Comparison of ENCODE assay signal across 21 mouse cellular contexts in the genomic region with DNA sequence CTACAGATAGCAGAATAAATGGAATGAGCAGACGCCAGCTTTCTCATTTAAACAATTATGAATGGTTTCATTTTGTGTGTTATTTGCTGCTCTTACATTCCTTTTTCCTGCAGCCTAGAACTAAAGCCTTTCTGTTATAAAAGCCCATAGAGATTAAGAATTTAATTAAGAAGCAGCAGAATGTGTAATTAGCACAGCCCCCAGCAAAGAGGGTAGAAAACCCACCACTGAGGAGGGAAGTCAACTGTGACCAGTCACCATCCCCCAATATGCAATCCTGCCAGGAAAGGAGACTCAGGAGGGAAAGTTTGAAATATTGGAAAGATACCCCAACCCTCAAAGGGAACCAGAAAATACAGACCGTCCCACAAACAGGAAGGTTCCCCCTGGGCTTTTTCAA.
"Had no signal": no experiment of that assay in that cellular context is flagged by ENCODE, and none has a peak within 500 bp of the region (broad histone marks: within the 10 kb centered on the region; RNA-seq: fewer than 3 reads in every experiment).

No protein-coding gene starts in this region.

- H3K9ac ChIP-seq: limb, embryonic 13.5 days; liver, embryonic 12.5 days; liver, embryonic 15.5 days; lung, embryonic 15.5 days; midbrain, embryonic 15.5 days had no signal

- ATAC-seq: intestine, embryonic 16.5 days; liver, embryonic 12.5 days; midbrain, embryonic 15.5 days had no signal

- H3K4me2 ChIP-seq: limb, embryonic 13.5 days; liver, embryonic 12.5 days; liver, embryonic 15.5 days; lung, embryonic 15.5 days; midbrain, embryonic 15.5 days had no signal

- H3K27ac ChIP-seq: limb, embryonic 10.5 days; limb, embryonic 13.5 days; liver, embryonic 12.5 days; liver, embryonic 15.5 days; midbrain, embryonic 10.5 days; midbrain, embryonic 15.5 days had no signal

- H3K27me3 ChIP-seq: limb, embryonic 13.5 days; liver, embryonic 12.5 days; liver, embryonic 15.5 days; lung, embryonic 15.5 days; megakaryocyte, embryonic 14.5 days; midbrain, embryonic 15.5 days had no signal

- H3K36me3 ChIP-seq: limb, embryonic 10.5 days; limb, embryonic 13.5 days; liver, embryonic 12.5 days; liver, embryonic 15.5 days; lung, embryonic 15.5 days; midbrain, embryonic 10.5 days; midbrain, embryonic 15.5 days had no signal

- DNase-seq: kidney, adult 18-20 months; kidney, adult 9 months; kidney, postnatal 14 days; kidney, postnatal 4 days; layer of hippocampus, adult 9-11 months; liver; lung, adult 18-20 months; lung, postnatal 36 days; retina, postnatal 1 day; right cerebral cortex, postnatal 25 days; spleen, adult 18-20 months; thymus, postnatal 25 days had no signal

- H3K4me3 ChIP-seq: limb, embryonic 10.5 days; limb, embryonic 13.5 days; liver, embryonic 12.5 days; liver, embryonic 15.5 days; lung, embryonic 15.5 days; megakaryocyte, embryonic 14.5 days; midbrain, embryonic 10.5 days; midbrain, embryonic 15.5 days had no signal

- H3K4me1 ChIP-seq: limb, embryonic 10.5 days; liver, embryonic 12.5 days; liver, embryonic 15.5 days; megakaryocyte, embryonic 14.5 days; midbrain, embryonic 15.5 days had no signal

- H3K9me3 ChIP-seq: limb, embryonic 10.5 days; limb, embryonic 13.5 days; liver, embryonic 12.5 days; liver, embryonic 15.5 days; lung, embryonic 15.5 days; megakaryocyte, embryonic 14.5 days; midbrain, embryonic 10.5 days; midbrain, embryonic 15.5 days had no signal
